Mouse (Mus musculus): ENCODE measurements around the gene Fxyd2. TPM values are rescaled to one million over a fixed set of nuclear protein-coding genes. Genes with fewer than 3 reads are reported as not detected.

Fxyd2 gene
- polyA plus RNA-seq, 1 experiment from 2014 or later: 0.56 TPM

- H3K4me1 ChIP-seq (ENCODE audit: control insufficient read depth, insufficient read depth, low read length): no peaks in the 10 kb centered on the region
- H3K4me2 ChIP-seq (ENCODE audit: low read depth, severe bottlenecking): no peak overlapping the region
- H3K27ac ChIP-seq (replicated peaks; ENCODE audit: low read depth, low read length): no peak overlapping the region
- H3K27me3 ChIP-seq (ENCODE audit: control insufficient read depth, insufficient read depth, low read length): no peaks in the 10 kb centered on the region
- no peak overlapping the region for H3K4me3 ChIP-seq (ENCODE audit: low read depth, low read length)
- no peaks in the 10 kb centered on the region for H3K36me3 ChIP-seq (ENCODE audit: control insufficient read depth, insufficient read depth, low read length)
- no peak overlapping the region for H3K9ac ChIP-seq (ENCODE audit: low read length)
- ATAC-seq (ENCODE audit: insufficient number of reproducible peaks, low FRiP score, low TSS enrichment, low read depth) (no peak), DNase-seq (ENCODE audit: low spot score) (no peak)
- no peaks in the 10 kb centered on the region for H3K9me3 ChIP-seq (ENCODE audit: control insufficient read depth, low read length)
- WGBS: 80% methylated on average over 8 of the region's 8 CpGs
These were observed 55.6 kb downstream of the Fxyd2 start for GRCm38 (mm10) chr9:45454889-45455610.

GRCm38 (mm10) chr9:45457200-45457599 is 57.7 kb downstream of the Fxyd2 start:
- Histone ChIP-seq H3K27ac (replicated peaks; ENCODE audit: low read depth, low read length) (no peak overlapping the region), H3K4me3 (ENCODE audit: low read depth, low read length) (no peak overlapping the region), H3K36me3 (ENCODE audit: control insufficient read depth, insufficient read depth, low read length) (no peaks in the 10 kb centered on the region), H3K4me1 (ENCODE audit: control insufficient read depth, insufficient read depth, low read length) (no peaks in the 10 kb centered on the region), H3K9ac (ENCODE audit: low read length) (peak overlapping the region; percentile 17; the same call in 1 of the 2 replicates), H3K4me2 (ENCODE audit: low read depth, severe bottlenecking) (no peak overlapping the region), H3K9me3 (ENCODE audit: control insufficient read depth, low read length) (no peaks in the 10 kb centered on the region), H3K27me3 (ENCODE audit: control insufficient read depth, insufficient read depth, low read length) (no peaks in the 10 kb centered on the region)
- DNase-seq (ENCODE audit: low spot score) (no peak), ATAC-seq (ENCODE audit: insufficient number of reproducible peaks, low FRiP score, low TSS enrichment, low read depth) (no peak)
- WGBS: 41% methylated on average over 7 of the region's 7 CpGs

GRCm38 (mm10) chr9:45458363-45458762 is 58.9 kb downstream of the Fxyd2 start:
- no peak overlapping the region for H3K9ac ChIP-seq (ENCODE audit: low read length)
- ATAC-seq (ENCODE audit: insufficient number of reproducible peaks, low FRiP score, low TSS enrichment, low read depth) (no peak), DNase-seq (ENCODE audit: low spot score) (no peak)
- H3K9me3 ChIP-seq (ENCODE audit: control insufficient read depth, low read length): no peaks in the 10 kb centered on the region
- no peak overlapping the region for H3K4me2 ChIP-seq (ENCODE audit: low read depth, severe bottlenecking)
- 61% methylated on average over 14 of the region's 14 CpGs for WGBS
- H3K36me3 ChIP-seq (ENCODE audit: control insufficient read depth, insufficient read depth, low read length): no peaks in the 10 kb centered on the region
- H3K4me3 ChIP-seq (ENCODE audit: low read depth, low read length): no peak overlapping the region
- H3K27ac ChIP-seq (replicated peaks; ENCODE audit: low read depth, low read length): no peak overlapping the region
- no peaks in the 10 kb centered on the region for H3K4me1 ChIP-seq (ENCODE audit: control insufficient read depth, insufficient read depth, low read length)
- H3K27me3 ChIP-seq (ENCODE audit: control insufficient read depth, insufficient read depth, low read length): no peaks in the 10 kb centered on the region

Other genes with a start within 250 kb of the Fxyd2 start
- not detected in 2 replicates for gene BC049352, start 217.7 kb upstream of the Fxyd2 start, polyA plus RNA-seq (2014; fragmentation: Nextera tagmentation; extraction: Ambion mirVana)
- 0.16 and 0.18 TPM in 2 replicates for gene Tmprss4, start 195.6 kb upstream of the Fxyd2 start, polyA plus RNA-seq (2014; fragmentation: Nextera tagmentation; extraction: Ambion mirVana)
- 0.53 and 0.57 TPM in 2 replicates for gene Il10ra, start 130.5 kb upstream of the Fxyd2 start, polyA plus RNA-seq (2014; fragmentation: Nextera tagmentation; extraction: Ambion mirVana)
- gene Tmprss13, start 80.6 kb upstream of the Fxyd2 start, polyA plus RNA-seq (2014; fragmentation: Nextera tagmentation; extraction: Ambion mirVana): 0.63 and 0.77 TPM in 2 replicates
- 74.7 and 84.9 TPM in 2 replicates for gene Fxyd6, start 29.5 kb upstream of the Fxyd2 start, polyA plus RNA-seq (2014; fragmentation: Nextera tagmentation; extraction: Ambion mirVana)
- 0.11 and 0.44 TPM in 2 replicates for gene Dscaml1, start 27.0 kb downstream of the Fxyd2 start, polyA plus RNA-seq (2014; fragmentation: Nextera tagmentation; extraction: Ambion mirVana)

Data from limb, embryonic 11.5 days (tissue).